Mouse (Mus musculus) liver, embryonic 15.5 days (tissue): Measurements from ENCODE around the gene Foxo1. TPM values are rescaled to one million over a fixed set of nuclear protein-coding genes. Genes with fewer than 3 reads are reported as not detected.

ENCODE experiments used
- ATAC-seq: fragments of 200-750 bp; cut with Nextera tagmentation; 2 replicates; pipeline ENCODE4 v1.8.0; 2017; ENCODE audit warnings: moderate number of reproducible peaks, mild to moderate bottlenecking, moderate library complexity; ENCODE audit not compliant: insufficient read depth
- H3K27ac ChIP-seq: fragments of 300-500 bp; sonication (generic); replicated peaks from 2 replicates; pipeline ENCODE4 v1.5.1; 2015; ENCODE audit warnings: mild to moderate bottlenecking, inconsistent platforms
- H3K27me3 ChIP-seq: fragments of 300-500 bp; sonication (generic); 2 replicates; pipeline ENCODE4 v1.6.1; 2015; ENCODE audit warnings: mild to moderate bottlenecking, inconsistent platforms
- H3K36me3 ChIP-seq: fragments of 300-500 bp; sonication (generic); replicated peaks from 2 replicates; pipeline ENCODE4 v1.6.1; 2015; ENCODE audit warnings: moderate library complexity, mild to moderate bottlenecking, inconsistent platforms
- H3K4me1 ChIP-seq: fragments of 300-500 bp; sonication (generic); replicated peaks from 2 replicates; pipeline ENCODE4 v1.6.1; 2015; ENCODE audit warnings: inconsistent platforms
- H3K4me2 ChIP-seq: fragments of 300-500 bp; sonication (generic); 2 replicates; pipeline ENCODE4 v1.6.1; 2015; ENCODE audit warnings: moderate library complexity, mild to moderate bottlenecking, inconsistent platforms
- H3K4me3 ChIP-seq: fragments of 300-500 bp; sonication (generic); replicated peaks from 2 replicates; pipeline ENCODE4 v1.5.1; 2015; ENCODE audit warnings: mild to moderate bottlenecking, inconsistent platforms
- H3K9ac ChIP-seq: fragments of 300-500 bp; sonication (generic); 2 replicates; pipeline ENCODE4 v1.6.1; 2015; ENCODE audit warnings: moderate library complexity, mild to moderate bottlenecking, inconsistent platforms
- H3K9me3 ChIP-seq: fragments of 300-500 bp; sonication (generic); replicated peaks from 2 replicates; pipeline ENCODE4 v1.6.1; 2016; ENCODE audit warnings: inconsistent platforms
- WGBS: fragments of 180-500 bp; shearing (Covaris S2); methylation state at CpG from one replicate; pipeline ENCODE4 v1.1.7; 2015; ENCODE audit warnings: mixed read lengths; ENCODE audit not compliant: insufficient replicate concordance; 5-methylcytosine and 5-hydroxymethylcytosine counted together
- polyA plus RNA-seq: library from polyadenylated mRNA; unstranded; fragments of >200 nt; fragmentation: Nextera tagmentation; extraction: Ambion mirVana; gene quantifications from 2 replicates; pipeline ENCODE4 v1.2.1, GENCODE M21; 2015

Foxo1 gene
- polyA plus RNA-seq, result 1.7 and 2.3 TPM in 2 replicates

GRCm38 (mm10) chr3:52267652-52268486 is at the start of gene Foxo1:
Foxo1 (plus strand) TSS chr3:52268336.
- ATAC-seq, result peak; percentile 88
- under 1% methylated on average over 81 of the region's 85 CpGs for WGBS

GRCm38 (mm10) chr3:52218864-52219263 is 49.3 kb upstream of the Foxo1 start:
- Histone ChIP-seq H3K9me3 (no peaks in the 10 kb centered on the region), H3K4me2 (no peak overlapping the region), H3K27ac (no peak overlapping the region), H3K4me3 (no peak overlapping the region), H3K36me3 (no peaks in the 10 kb centered on the region), H3K9ac (no peak overlapping the region), H3K4me1 (no peaks in the 10 kb centered on the region), H3K27me3 (no peaks in the 10 kb centered on the region)
- ATAC-seq, result no peak
- 73% methylated on average over 7 of the region's 7 CpGs for WGBS

More at GRCm38 (mm10) chr3:52267652-52268486, at the start of gene Foxo1:
- H3K4me3 ChIP-seq, result peak within 1 kb of the TSS; percentile 73
- peak within 1 kb of the TSS; percentile 67 for H3K9ac ChIP-seq
- peak within 1 kb of the TSS; percentile 97 for H3K4me2 ChIP-seq
- no peaks in the 10 kb centered on the region for H3K9me3 ChIP-seq
- H3K36me3 ChIP-seq, result no peaks in the 10 kb centered on the region
- H3K27ac ChIP-seq, result peak within 1 kb of the TSS; percentile 80
- H3K4me1 ChIP-seq, result peaks cover 34% of the 10 kb centered on the region
- H3K27me3 ChIP-seq, result peaks cover 77% of the 10 kb centered on the region

DNA sequence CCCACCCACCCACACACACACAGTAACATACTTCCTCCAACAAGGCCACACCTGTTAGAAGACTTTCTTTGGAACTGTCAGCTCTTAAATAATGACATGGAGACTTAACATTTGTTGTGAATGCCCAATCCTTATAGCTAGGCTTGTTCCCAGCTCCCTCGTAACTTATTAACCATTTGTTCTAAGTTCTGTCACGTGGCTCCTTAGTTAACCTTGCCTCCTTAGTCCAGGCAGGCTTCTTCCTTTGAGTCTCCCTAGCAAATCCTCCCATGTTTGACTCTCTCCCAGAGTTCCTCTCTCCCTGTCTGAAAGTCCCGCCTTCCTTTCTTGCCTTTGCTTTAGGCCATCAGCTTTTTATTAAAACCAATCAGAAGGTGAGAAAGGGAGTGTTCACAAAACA is 47.1 kb upstream of the Foxo1 start:
- no peak overlapping the region for H3K4me3 ChIP-seq
- ATAC-seq, result no peak
- H3K27ac ChIP-seq, result no peak overlapping the region
- H3K36me3 ChIP-seq, result no peaks in the 10 kb centered on the region
- H3K9me3 ChIP-seq, result no peaks in the 10 kb centered on the region
- no peak overlapping the region for H3K9ac ChIP-seq
- no peak overlapping the region for H3K4me2 ChIP-seq
- WGBS, result 53% methylated on average over 3 of the region's 3 CpGs
- H3K4me1 ChIP-seq, result no peaks in the 10 kb centered on the region
- no peaks in the 10 kb centered on the region for H3K27me3 ChIP-seq

DNA sequence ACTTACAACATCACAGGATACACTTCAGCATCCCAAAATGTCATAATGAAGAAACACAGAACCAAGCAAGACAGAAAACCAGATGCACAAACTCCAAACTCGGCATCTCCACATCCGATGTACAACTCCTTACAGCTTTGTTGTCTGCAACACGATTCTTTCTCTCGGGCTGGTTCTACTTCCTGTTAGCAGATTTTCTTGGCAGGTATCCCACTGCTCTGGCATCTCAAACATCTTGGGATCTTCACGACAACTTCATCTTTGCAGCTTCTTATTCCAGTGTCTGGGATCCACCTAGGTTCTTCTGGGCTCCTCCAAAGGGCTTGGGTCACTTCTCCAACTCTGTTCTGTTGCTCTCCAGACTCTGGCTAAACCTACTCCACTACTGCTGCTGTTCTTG is 46.2 kb upstream of the Foxo1 start:
- H3K27me3 ChIP-seq, result no peaks in the 10 kb centered on the region
- H3K27ac ChIP-seq, result no peak overlapping the region
- no peaks in the 10 kb centered on the region for H3K4me1 ChIP-seq
- H3K9me3 ChIP-seq, result no peaks in the 10 kb centered on the region
- no peak overlapping the region for H3K4me3 ChIP-seq
- H3K4me2 ChIP-seq, result no peak overlapping the region
- WGBS, result 61% methylated on average over 5 of the region's 5 CpGs
- ATAC-seq, result no peak
- H3K36me3 ChIP-seq, result no peaks in the 10 kb centered on the region
- H3K9ac ChIP-seq, result no peak overlapping the region

GRCm38 (mm10) chr3:52236488-52236887 is 31.6 kb upstream of the Foxo1 start:
- no peak for ATAC-seq
- Histone ChIP-seq H3K4me2 (no peak overlapping the region), H3K4me3 (no peak overlapping the region), H3K9ac (no peak overlapping the region), H3K27me3 (no peaks in the 10 kb centered on the region), H3K27ac (no peak overlapping the region), H3K36me3 (no peaks in the 10 kb centered on the region), H3K9me3 (no peaks in the 10 kb centered on the region), H3K4me1 (no peaks in the 10 kb centered on the region)
- 62% methylated on average over 4 of the region's 4 CpGs for WGBS

DNA sequence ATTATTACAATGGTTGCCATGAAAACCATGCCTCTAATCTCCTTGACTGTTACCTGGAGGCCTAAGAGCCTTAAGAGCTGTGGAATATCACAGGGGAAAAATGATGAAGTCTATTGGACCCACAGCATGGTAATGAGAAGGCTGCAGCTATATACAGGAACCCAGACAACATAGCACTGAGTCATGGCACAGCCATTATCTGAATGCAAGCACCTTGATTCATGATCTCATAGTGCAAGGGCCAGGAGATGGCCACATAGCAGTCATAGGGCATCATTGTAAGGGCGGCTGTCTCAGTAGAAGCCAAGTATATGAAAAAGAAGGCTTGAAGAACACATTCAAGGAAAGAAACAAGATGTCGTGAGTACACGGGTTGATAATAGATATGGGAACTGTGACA is 31.0 kb upstream of the Foxo1 start:
- Histone ChIP-seq H3K36me3 (no peaks in the 10 kb centered on the region), H3K27me3 (no peaks in the 10 kb centered on the region), H3K4me1 (no peaks in the 10 kb centered on the region), H3K27ac (no peak overlapping the region), H3K4me3 (no peak overlapping the region), H3K9ac (no peak overlapping the region), H3K9me3 (no peaks in the 10 kb centered on the region), H3K4me2 (no peak overlapping the region)
- no peak for ATAC-seq
- 57% methylated on average over 3 of the region's 3 CpGs for WGBS

DNA sequence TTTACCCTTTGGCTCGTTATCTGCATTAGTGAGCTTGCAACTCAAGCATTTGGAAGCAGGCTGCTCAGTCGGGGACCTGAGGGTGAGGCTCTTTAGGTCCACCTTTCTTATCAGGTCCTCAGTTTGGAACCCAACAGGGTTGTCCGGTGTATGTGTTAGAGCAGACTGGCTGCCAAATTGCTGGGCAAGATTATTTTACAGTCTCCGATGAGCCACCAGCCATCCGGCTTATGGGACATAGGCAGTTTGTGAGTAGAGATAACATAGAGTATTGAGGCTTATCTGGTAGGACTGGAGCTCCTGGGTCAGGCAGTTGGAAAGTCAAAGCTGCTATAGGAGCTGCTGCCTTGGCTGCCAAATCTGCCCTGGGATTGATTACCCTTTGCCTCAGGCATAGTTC is 27.1 kb upstream of the Foxo1 start:
- peak; percentile 31; the same call in 1 of the 2 replicates for ATAC-seq
- Histone ChIP-seq H3K4me3 (no peak overlapping the region), H3K9me3 (no peaks in the 10 kb centered on the region), H3K36me3 (no peaks in the 10 kb centered on the region), H3K4me1 (no peaks in the 10 kb centered on the region), H3K27ac (no peak overlapping the region), H3K27me3 (peaks cover 8% of the 10 kb centered on the region; the same call in 1 of the 2 replicates), H3K4me2 (no peak overlapping the region), H3K9ac (no peak overlapping the region)
- 19% methylated on average over 5 of the region's 5 CpGs for WGBS

DNA sequence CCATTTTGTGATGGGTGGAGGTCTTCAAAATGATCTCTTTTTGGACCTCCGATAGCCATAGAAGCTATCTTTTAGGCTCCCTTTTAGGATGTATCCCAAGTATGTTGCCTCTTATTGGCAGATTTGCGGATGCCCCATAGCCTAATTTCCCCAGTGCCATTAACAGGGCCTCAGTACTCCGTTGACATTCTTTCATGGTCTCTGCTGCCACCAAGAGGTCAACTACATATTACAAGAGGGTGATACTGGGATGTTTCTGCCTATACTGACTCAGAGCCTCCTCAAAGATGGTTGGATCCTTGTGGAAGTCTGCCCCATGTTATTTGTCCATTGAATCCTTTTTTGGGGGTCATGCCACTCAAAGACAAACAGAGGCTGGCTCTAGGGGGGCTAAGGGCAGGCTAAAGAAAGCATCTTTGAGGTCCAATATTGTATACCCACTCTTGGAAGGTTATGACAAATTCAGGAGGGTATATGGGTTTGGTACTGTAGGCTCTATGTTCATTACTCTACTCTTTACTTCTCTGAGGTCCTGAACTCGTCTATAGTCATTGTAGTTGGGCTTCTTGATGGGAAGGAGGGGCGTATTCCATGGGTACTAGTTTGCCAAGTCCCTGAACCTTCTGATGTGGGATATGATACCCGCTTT is 25.6 kb upstream of the Foxo1 start:
- Histone ChIP-seq H3K4me2 (no peak overlapping the region), H3K4me3 (no peak overlapping the region), H3K36me3 (no peaks in the 10 kb centered on the region), H3K27me3 (peaks cover 8% of the 10 kb centered on the region; the same call in 1 of the 2 replicates), H3K9me3 (no peaks in the 10 kb centered on the region), H3K27ac (no peak overlapping the region), H3K4me1 (no peaks in the 10 kb centered on the region), H3K9ac (no peak overlapping the region)
- 32% methylated on average over 6 of the region's 6 CpGs for WGBS
- no peak for ATAC-seq

DNA sequence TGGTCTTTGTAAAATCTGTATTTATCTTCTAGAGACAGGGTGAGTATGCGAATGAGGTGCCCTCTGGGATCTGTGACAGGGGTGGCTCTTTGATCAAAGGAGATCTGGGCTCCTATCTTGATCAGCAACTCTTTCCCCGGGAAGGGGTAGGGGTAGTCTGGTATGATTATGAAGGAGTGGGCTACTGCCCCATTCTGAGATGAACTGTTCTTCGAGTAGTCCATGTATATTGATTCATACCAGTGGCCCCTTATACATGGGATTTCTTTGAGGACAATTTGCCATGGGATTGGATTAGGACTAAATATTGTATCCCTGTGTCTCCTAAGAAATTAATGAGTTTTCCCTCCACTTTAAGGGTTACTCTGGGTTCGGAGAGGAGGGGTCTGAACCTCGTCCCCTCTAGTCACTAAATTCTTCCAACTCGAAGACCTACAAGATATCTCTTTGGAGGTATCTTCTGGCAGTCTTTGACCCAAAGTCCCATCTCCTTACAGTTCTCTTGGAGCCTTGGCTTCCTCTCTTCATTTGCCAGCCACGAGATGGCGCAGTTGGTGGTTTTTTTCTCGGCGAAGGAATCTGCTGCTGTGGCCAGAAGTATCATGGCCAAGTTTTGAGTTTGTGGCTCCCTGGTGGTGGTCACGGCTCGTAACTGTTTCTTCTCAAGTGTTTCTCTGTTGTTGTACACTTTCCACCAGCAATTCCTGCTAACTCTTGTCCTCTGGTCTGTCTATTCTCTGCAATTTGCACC is 24.7 kb upstream of the Foxo1 start:
- H3K9ac ChIP-seq, result no peak overlapping the region
- H3K27me3 ChIP-seq, result peaks cover 8% of the 10 kb centered on the region; the same call in 1 of the 2 replicates
- H3K4me3 ChIP-seq, result no peak overlapping the region
- no peaks in the 10 kb centered on the region for H3K9me3 ChIP-seq
- no peak for ATAC-seq
- WGBS, result 27% methylated on average over 12 of the region's 12 CpGs
- H3K27ac ChIP-seq, result no peak overlapping the region
- H3K4me2 ChIP-seq, result no peak overlapping the region
- H3K4me1 ChIP-seq, result no peaks in the 10 kb centered on the region
- H3K36me3 ChIP-seq, result no peaks in the 10 kb centered on the region

DNA sequence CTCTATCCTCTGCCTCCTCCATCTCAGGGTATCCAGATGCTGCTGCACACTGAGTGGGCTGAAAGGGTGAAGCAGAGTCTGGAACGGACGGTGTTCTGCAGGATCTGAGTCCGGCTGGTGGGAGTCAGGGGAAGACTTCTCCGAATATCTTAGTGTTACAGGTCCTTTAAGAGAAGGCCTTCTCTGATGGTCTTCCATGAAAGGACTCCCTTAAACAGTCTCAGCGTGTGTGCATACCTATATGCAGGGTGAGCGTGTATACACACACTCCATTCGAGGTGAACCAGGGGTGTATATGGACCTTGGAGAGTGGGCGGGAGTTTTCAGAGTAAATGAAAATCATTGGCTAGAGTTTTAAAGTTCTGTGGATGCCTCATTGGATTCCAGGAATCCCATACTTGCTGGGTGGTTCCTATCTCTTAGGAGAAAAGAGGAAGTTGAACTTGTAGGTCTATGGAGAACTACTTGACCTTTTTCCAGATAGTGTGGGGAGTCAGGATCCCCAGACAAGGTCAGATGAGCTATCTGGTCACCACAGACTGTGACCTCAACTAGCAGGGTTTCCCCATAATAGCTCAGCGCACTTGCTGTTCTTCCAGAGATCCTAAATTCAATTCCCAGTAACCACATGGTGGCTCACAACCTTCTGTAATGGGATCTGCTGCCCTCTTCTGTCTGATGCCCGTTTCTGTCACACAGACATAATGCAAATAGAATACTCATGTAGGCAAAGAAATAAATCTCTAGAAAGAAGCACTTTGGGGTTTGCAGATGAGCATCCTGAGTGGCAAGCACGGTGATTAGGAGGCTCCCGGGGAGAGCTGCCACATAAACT is 21.9 kb upstream of the Foxo1 start:
- H3K9ac ChIP-seq, result no peak overlapping the region
- no peak for ATAC-seq
- no peak overlapping the region for H3K4me3 ChIP-seq
- no peak overlapping the region for H3K27ac ChIP-seq
- no peak overlapping the region for H3K4me2 ChIP-seq
- H3K36me3 ChIP-seq, result no peaks in the 10 kb centered on the region
- H3K9me3 ChIP-seq, result no peaks in the 10 kb centered on the region
- peaks cover 8% of the 10 kb centered on the region; the same call in 1 of the 2 replicates for H3K27me3 ChIP-seq
- WGBS, result 57% methylated on average over 12 of the region's 12 CpGs
- H3K4me1 ChIP-seq, result no peaks in the 10 kb centered on the region
